Mouse (Mus musculus) macrophage (primary cell): ENCODE measurements around the gene Vmn1r219. TPM values are rescaled to one million over a fixed set of nuclear protein-coding genes. Genes with fewer than 3 reads are reported as not detected.
"Not testable (repeated sequence)": the region's sequence is repeated elsewhere in the genome, so short reads cannot be mapped to it uniquely, and the experiment has no call there.

ENCODE experiments used
- H3K27ac ChIP-seq: fragments of 350-480 bp; formaldehyde crosslinking; 2 replicates; pipeline ENCODE4 v1.9.0; 2021
- H3K36me3 ChIP-seq: fragments of 350-480 bp; formaldehyde crosslinking; 2 replicates; pipeline ENCODE4 v1.9.0; 2021; ENCODE audit errors: inconsistent target
- H3K4me3 ChIP-seq: fragments of 350-480 bp; formaldehyde crosslinking; 2 replicates; pipeline ENCODE4 v1.9.0; 2021; ENCODE audit errors: inconsistent target
- H3K79me2 ChIP-seq: fragments of 350-480 bp; formaldehyde crosslinking; 2 replicates; pipeline ENCODE4 v1.9.0; 2021; ENCODE audit errors: inconsistent target
- WGBS: methylation state at CpG from one replicate; pipeline ENCODE4 v1.1.7; 2026; ENCODE audit warnings: inconsistent platforms; ENCODE audit not compliant: missing documents; 5-methylcytosine and 5-hydroxymethylcytosine counted together
- polyA plus RNA-seq: library from polyadenylated mRNA; stranded (reverse); fragments of 250-400 nt; gene quantifications from 3 replicates; pipeline ENCODE4 v1.2.4, GENCODE M21; 2018; ENCODE audit warnings: inconsistent platforms
- total RNA-seq, 78 experiments: library from RNA; depleted of rRNA; stranded (reverse); fragments of 250-400 nt; gene quantifications; 1 replicate in 9 of 78; 2 replicates in 24 of 78; 3 replicates in 43 of 78; 4 replicates in 2 of 78; pipeline ENCODE4 v1.2.4; 2018; ENCODE audit warnings: inconsistent platforms in 56 of 78

The Vmn1r219 gene
- not detected for total RNA-seq (2018; cell fraction: chromatin; rRNA removed)
- not detected for total RNA-seq (2018; cell fraction: cytosol; rRNA removed)
- not detected for total RNA-seq (2018; cell fraction: nucleus; rRNA removed)
- not detected in 3 replicates for polyA plus RNA-seq

- no peak within 1 kb of the TSS for H3K4me3 ChIP-seq
- H3K27ac ChIP-seq = no peak within 1 kb of the TSS
- no peaks in the 10 kb centered on the region for H3K79me2 ChIP-seq
- no peaks in the 10 kb centered on the region for H3K36me3 ChIP-seq
- 71% methylated on average over 4 of the region's 4 CpGs for WGBS
These were observed at the start of gene Vmn1r219 for GRCm38 (mm10) chr13:23159012-23159411. TSS of gene Vmn1r219 (plus strand) at chr13:23159312.

GRCm38 (mm10) chr13:23118126-23118525 lies 41.0 kb upstream of the Vmn1r219 start, which contains the start of gene Vmn1r217:
TSS of gene Vmn1r217 (minus strand) at chr13:23118226.
- 81% methylated on average over 1 of the region's 1 CpGs for WGBS
- not testable (repeated sequence) for H3K27ac ChIP-seq, H3K36me3 ChIP-seq, H3K4me3 ChIP-seq, H3K79me2 ChIP-seq

GRCm38 (mm10) chr13:23120611-23121010 lies 38.5 kb upstream of the Vmn1r219 start:
- Histone ChIP-seq H3K4me3 (no peak overlapping the region), H3K79me2 (no peaks in the 10 kb centered on the region), H3K36me3 (no peaks in the 10 kb centered on the region), H3K27ac (no peak overlapping the region)
- WGBS = 94% methylated on average over 2 of the region's 2 CpGs

- WGBS = 72% methylated on average over 3 of the region's 3 CpGs
- H3K4me3 ChIP-seq = no peak within 1 kb of the TSS
These were observed 26.0 kb upstream of the Vmn1r219 start, which contains the start of gene Vmn1r218 for GRCm38 (mm10) chr13:23133099-23133498. TSS of gene Vmn1r218 (plus strand) at chr13:23133155.

GRCm38 (mm10) chr13:23133501-23133900 lies 25.6 kb upstream of the Vmn1r219 start:
- no peak overlapping the region for H3K4me3 ChIP-seq
- 50% methylated on average over 1 of the region's 1 CpGs for WGBS
- no peak overlapping the region for H3K27ac ChIP-seq
- no peaks in the 10 kb centered on the region for H3K36me3 ChIP-seq
- no peaks in the 10 kb centered on the region for H3K79me2 ChIP-seq

More at GRCm38 (mm10) chr13:23133099-23133498, 26.0 kb upstream of the Vmn1r219 start, which contains the start of gene Vmn1r218:
- no peaks in the 10 kb centered on the region for H3K36me3 ChIP-seq
- no peak within 1 kb of the TSS for H3K27ac ChIP-seq
- no peaks in the 10 kb centered on the region for H3K79me2 ChIP-seq

- Histone ChIP-seq H3K4me3 (no peak overlapping the region), H3K79me2 (no peaks in the 10 kb centered on the region), H3K27ac (no peak overlapping the region), H3K36me3 (no peaks in the 10 kb centered on the region)
- 85% methylated on average over 2 of the region's 2 CpGs for WGBS
These were observed 20.2 kb upstream of the Vmn1r219 start for GRCm38 (mm10) chr13:23138880-23139279.

GRCm38 (mm10) chr13:23157848-23158247 lies 1.3 kb upstream of the Vmn1r219 start:
- no peaks in the 10 kb centered on the region for H3K36me3 ChIP-seq
- no peak overlapping the region for H3K4me3 ChIP-seq
- WGBS = 65% methylated on average over 3 of the region's 3 CpGs
- no peak overlapping the region for H3K27ac ChIP-seq
- H3K79me2 ChIP-seq = no peaks in the 10 kb centered on the region

- 89% methylated on average over 4 of the region's 4 CpGs for WGBS
- H3K36me3 ChIP-seq, H3K79me2 ChIP-seq, H3K27ac ChIP-seq, H3K4me3 ChIP-seq: not testable (repeated sequence)
These were observed 7.4 kb downstream of the Vmn1r219 start for GRCm38 (mm10) chr13:23166471-23166870.

GRCm38 (mm10) chr13:23187875-23188274 lies 28.8 kb downstream of the Vmn1r219 start, which contains the start of gene Vmn1r220:
TSS of gene Vmn1r220 (minus strand) at chr13:23187975.
- no peaks in the 10 kb centered on the region for H3K79me2 ChIP-seq
- no peaks in the 10 kb centered on the region for H3K36me3 ChIP-seq
- no peak within 1 kb of the TSS for H3K27ac ChIP-seq
- no peak within 1 kb of the TSS for H3K4me3 ChIP-seq
- 88% methylated on average over 2 of the region's 2 CpGs for whole genome bisulfite sequencing

GRCm38 (mm10) chr13:23203885-23204284 lies 44.8 kb downstream of the Vmn1r219 start:
- 60% methylated on average over 1 of the region's 1 CpGs for WGBS
- H3K79me2 ChIP-seq, H3K36me3 ChIP-seq, H3K4me3 ChIP-seq, H3K27ac ChIP-seq: not testable (repeated sequence)

- H3K27ac ChIP-seq, H3K79me2 ChIP-seq, H3K4me3 ChIP-seq, H3K36me3 ChIP-seq: not testable (repeated sequence)
- 90% methylated on average over 1 of the region's 2 CpGs for WGBS
These were observed 54.7 kb downstream of the Vmn1r219 start, which contains the start of gene Vmn1r221 for GRCm38 (mm10) chr13:23213827-23214226. TSS of gene Vmn1r221 (plus strand) at chr13:23214127.

Other genes starting within 250 kb of the Vmn1r219 start
- not detected in 3 replicates for gene Vmn1r213, start 151.7 kb upstream of the Vmn1r219 start, polyA plus RNA-seq
- not detected in 3 replicates for gene Vmn1r214, start 128.9 kb upstream of the Vmn1r219 start, polyA plus RNA-seq
- not detected in 3 replicates for gene Vmn1r215, start 91.3 kb upstream of the Vmn1r219 start, polyA plus RNA-seq
- gene Vmn1r217, start 41.1 kb upstream of the Vmn1r219 start, polyA plus RNA-seq = not detected in 3 replicates
- gene Vmn1r218, start 26.2 kb upstream of the Vmn1r219 start, polyA plus RNA-seq = not detected in 3 replicates
- gene Vmn1r220, start 28.7 kb downstream of the Vmn1r219 start, polyA plus RNA-seq = not detected in 3 replicates
- gene Vmn1r221, start 54.8 kb downstream of the Vmn1r219 start, polyA plus RNA-seq = not detected in 3 replicates
- not detected in 3 replicates for gene Vmn1r222, start 76.6 kb downstream of the Vmn1r219 start, polyA plus RNA-seq
- gene Vmn1r223, start 87.8 kb downstream of the Vmn1r219 start, polyA plus RNA-seq = not detected in 3 replicates
- gene Zfp322a, start 209.9 kb downstream of the Vmn1r219 start, polyA plus RNA-seq = 12.3 to 19.9 TPM (median 12.8 TPM) in 3 replicates